ENCODE assay signal across 8 mouse cellular contexts in the genomic region with DNA sequence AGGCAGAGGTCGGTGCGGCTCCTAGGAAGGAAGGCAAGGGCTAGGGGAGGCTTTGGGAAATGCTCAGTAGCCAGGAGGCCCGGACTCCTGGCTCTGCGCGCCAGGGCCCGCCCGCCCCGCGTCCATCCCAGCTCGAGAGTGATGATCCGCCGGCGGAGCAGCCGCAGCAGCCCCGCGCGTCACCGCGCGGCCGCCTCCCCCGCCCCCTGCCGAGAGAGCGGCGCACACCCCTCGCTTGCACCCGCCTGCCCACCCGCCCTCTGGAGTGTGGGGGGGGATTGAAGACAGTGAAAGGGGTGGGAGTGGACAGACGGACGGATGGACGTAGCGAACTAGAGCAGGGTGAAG. TPM values are rescaled to one million over a fixed set of nuclear protein-coding genes. Genes with fewer than 3 reads are reported as not detected.
A peak's percentile ranks its signal among the peaks of the same experiment; 100 is the strongest.
DNase-seq lines count a peak whose midpoint lies in the region; ATAC-seq and TF ChIP-seq lines count a peak whose summit lies in the region.

A gene (minus strand): TSS at position 181 of the 348 bp plus-strand sequence.

- H3K27me3 ChIP-seq in lung, embryonic 15.5 days: peaks cover 20% of the 10 kb centered on the region
- H3K27me3 ChIP-seq in forebrain, embryonic 14.5 days (replicated peaks; ENCODE audit: control insufficient read depth, insufficient read depth, low read length): no peaks in the 10 kb centered on the region
- H3K27me3 ChIP-seq in myocyte (ENCODE audit: control insufficient read depth, insufficient read depth, insufficient read length): no peaks in the 10 kb centered on the region

- H3K9ac ChIP-seq in lung, embryonic 15.5 days: peak within 1 kb of the TSS; percentile 82
- H3K9ac ChIP-seq in forebrain, embryonic 14.5 days (ENCODE audit: low read length): peak within 1 kb of the TSS; percentile 98

- peaks cover 43% of the 10 kb centered on the region for H3K4me1 ChIP-seq in lung, embryonic 15.5 days
- peaks cover 30% of the 10 kb centered on the region for H3K4me1 ChIP-seq in forebrain, embryonic 14.5 days (ENCODE audit: control insufficient read depth, insufficient read depth, low read length)

- H3K27ac ChIP-seq in lung, embryonic 15.5 days: peak within 1 kb of the TSS; percentile 90
- peak within 1 kb of the TSS; percentile 95 for H3K27ac ChIP-seq in forebrain, embryonic 14.5 days (ENCODE audit: low read depth, low read length)

- H3K4me2 ChIP-seq in lung, embryonic 15.5 days: peak within 1 kb of the TSS; percentile 98
- peak within 1 kb of the TSS; percentile 96 for H3K4me2 ChIP-seq in forebrain, embryonic 14.5 days (ENCODE audit: low read length)
- H3K4me2 ChIP-seq in myocyte (ENCODE audit: low read depth): peak within 1 kb of the TSS; percentile 86

- no peaks in the 10 kb centered on the region for H3K79me2 ChIP-seq in myocyte (ENCODE audit: control insufficient read depth, insufficient read depth)

- peak; percentile 68 for TF ChIP-seq POLR2A in myocyte (IDR thresholded peaks at IDR 0.05; ENCODE audit: insufficient read length, low read depth)

- H3K4me3 ChIP-seq in lung, embryonic 15.5 days: peak within 1 kb of the TSS; percentile 71
- H3K4me3 ChIP-seq in forebrain, embryonic 14.5 days (ENCODE audit: low read depth, low read length): peak within 1 kb of the TSS; percentile 90
- peak within 1 kb of the TSS; percentile 39 for H3K4me3 ChIP-seq in myocyte

- H3ac ChIP-seq in myocyte (ENCODE audit: control insufficient read depth, insufficient read length): peak within 1 kb of the TSS; percentile 84

- WGBS in lung, embryonic 15.5 days: 1% methylated on average over 32 of the region's 32 CpGs
- WGBS in forebrain, embryonic 14.5 days: under 1% methylated on average over 19 of the region's 32 CpGs

- ATAC-seq in CD4-positive, CD25-positive, alpha-beta regulatory T cell, adult 4 months: no peak
- peak; percentile 76; the same call in 1 of the 2 replicates for ATAC-seq in lung, embryonic 15.5 days (ENCODE audit: borderline replicate concordance, extremely low read depth, low FRiP score, low TSS enrichment)
- ATAC-seq in forebrain, embryonic 14.5 days: peak; percentile 73; the same call in 1 of the 2 replicates

- H3K36me3 ChIP-seq in lung, embryonic 15.5 days: peaks cover 9% of the 10 kb centered on the region; the same call in 1 of the 2 replicates
- H3K36me3 ChIP-seq in forebrain, embryonic 14.5 days (ENCODE audit: control insufficient read depth, insufficient read depth, low read length): peaks cover 14% of the 10 kb centered on the region
- H3K36me3 ChIP-seq in myocyte (ENCODE audit: control insufficient read depth, insufficient read depth): no peaks in the 10 kb centered on the region

- no peaks in the 10 kb centered on the region for H3K9me3 ChIP-seq in lung, embryonic 15.5 days
- H3K9me3 ChIP-seq in forebrain, embryonic 14.5 days (replicated peaks; ENCODE audit: control insufficient read depth, low read length): no peaks in the 10 kb centered on the region

- peak; percentile 82 for DNase-seq in CD4-positive, CD25-positive, alpha-beta regulatory T cell, adult 2 months (ENCODE audit: low read depth, low spot score)
- DNase-seq in lung, postnatal 4 days: no peak
- no peak for DNase-seq in forebrain, embryonic 14.5 days (ENCODE audit: low spot score)
- DNase-seq in left cerebral cortex, adult 8-10 months (ENCODE audit: low spot score in 2 of 2): peak in 1 of 2 experiments; percentile 37
- DNase-seq in thymus, adult 18-20 months: no peak

TF ChIP-seq in myocyte, 11 proteins besides CTCF, POLR2A, EP300 and RAD21:
- TF ChIP-seq POLR2AphosphoS2 (IDR thresholded peaks at IDR 0.05; ENCODE audit: insufficient read length, low read depth): no peak
- no peak for TF ChIP-seq REST (IDR thresholded peaks at IDR 0.05; ENCODE audit: insufficient read depth, insufficient read length)

RNA-seq across cellular contexts. Expression of the gene that starts here (rescaled TPM):
- 1 to 10 TPM; 1.1 to 1.2 TPM for polyA plus RNA-seq in CD4-positive, CD25-positive, alpha-beta regulatory T cell, adult 4 months (2017; shearing (Covaris generic))
- polyA plus RNA-seq in lung, embryonic 15.5 days (2015; fragmentation: Nextera tagmentation; extraction: Ambion mirVana): 5.5 and 6.5 TPM in 2 replicates
- polyA plus RNA-seq in forebrain, embryonic 14.5 days (2014; fragmentation: Nextera tagmentation; extraction: Ambion mirVana): 15.7 and 18.4 TPM in 2 replicates
- 100 to 1,000 TPM; 217 to 228 (median 217) TPM for total RNA-seq in left cerebral cortex, adult 8-10 months (2022)
- polyA plus RNA-seq in myocyte (2012; fragmentation: generic; extraction: Trizol): 12.8 TPM

Comparison
In these comparisons a context has a peak if more than half of its experiments do, and no peak if none do; other contexts are left out.
1. H3K4me3 ChIP-seq: peak in every context shown above with its lines; median percentile 90 in forebrain, embryonic 14.5 days; 71 in lung, embryonic 15.5 days; 39 in myocyte.